Mouse (Mus musculus) myocyte (in vitro differentiated cells): Measurements from ENCODE around the gene Olfr1338. TPM values are rescaled to one million over a fixed set of nuclear protein-coding genes. Genes with fewer than 3 reads are reported as not detected.

Experiments
- H3K27me3 ChIP-seq: one replicate; pipeline ENCODE4 v1.6.1; 2011; ENCODE audit not compliant: control insufficient read depth, insufficient read depth, insufficient read length
- H3K36me3 ChIP-seq: one replicate; pipeline ENCODE4 v1.6.1; 2011; ENCODE audit not compliant: control insufficient read depth, insufficient read depth
- H3K4me2 ChIP-seq: one replicate; pipeline ENCODE4 v1.6.1; 2011; ENCODE audit warnings: low read depth, control low read depth
- H3K4me3 ChIP-seq: one replicate; pipeline ENCODE4 v1.5.1; 2011; ENCODE audit warnings: mild to moderate bottlenecking, control low read depth, moderate library complexity
- H3K79me2 ChIP-seq: one replicate; pipeline ENCODE4 v1.6.1; 2011; ENCODE audit not compliant: control insufficient read depth, insufficient read depth
- H3ac ChIP-seq: one replicate; pipeline ENCODE4 v1.6.1; 2011; ENCODE audit not compliant: control insufficient read depth, insufficient read length
- CEBPB ChIP-seq: IDR thresholded peaks from 2 replicates; pipeline ENCODE4 v1.6.1; 2011; ENCODE audit warnings: mild to moderate bottlenecking, moderate library complexity; ENCODE audit not compliant: poor library complexity, insufficient read depth, severe bottlenecking
- MAX ChIP-seq: IDR thresholded peaks from one replicate; pipeline ENCODE4 v1.6.1; 2011; ENCODE audit warnings: low read depth, mild to moderate bottlenecking, control low read depth
- MYOD1 ChIP-seq, 3 experiments: IDR thresholded peaks; one replicate each; pipeline ENCODE4 v1.6.1; 2011; ENCODE audit warnings: control low read depth in 2 of 3, low read depth in 2 of 3, mild to moderate bottlenecking in 2 of 3, moderate library complexity in 1 of 3; ENCODE audit not compliant: insufficient read length in 2 of 3, control insufficient read depth in 1 of 3
- MYOG ChIP-seq, 3 experiments: IDR thresholded peaks; one replicate each; pipeline ENCODE4 v1.6.1; 2011; ENCODE audit warnings: control low read depth in 2 of 3, low read depth in 2 of 3, mild to moderate bottlenecking in 2 of 3; ENCODE audit not compliant: insufficient read length in 2 of 3, control insufficient read depth in 1 of 3, insufficient read depth in 1 of 3
- POLR2A ChIP-seq: IDR thresholded peaks from one replicate; pipeline ENCODE4 v1.6.1; 2011; ENCODE audit warnings: low read depth, mild to moderate bottlenecking, control low read depth, moderate library complexity; ENCODE audit not compliant: insufficient read length
- POLR2AphosphoS2 ChIP-seq: IDR thresholded peaks from one replicate; pipeline ENCODE4 v1.6.1; 2011; ENCODE audit warnings: low read depth, control low read depth; ENCODE audit not compliant: insufficient read length
- REST ChIP-seq: IDR thresholded peaks from one replicate; pipeline ENCODE4 v1.6.1; 2011; ENCODE audit warnings: mild to moderate bottlenecking, control low read depth, moderate library complexity; ENCODE audit not compliant: insufficient read depth, insufficient read length
- SRF ChIP-seq: IDR thresholded peaks from one replicate; pipeline ENCODE4 v1.6.1; 2011; ENCODE audit warnings: low read depth; ENCODE audit not compliant: control insufficient read depth, insufficient read length
- TCF12 ChIP-seq: IDR thresholded peaks from one replicate; pipeline ENCODE4 v1.6.1; 2011; ENCODE audit warnings: mild to moderate bottlenecking, control low read depth; ENCODE audit not compliant: poor library complexity, insufficient read depth, severe bottlenecking
- TCF3 ChIP-seq: IDR thresholded peaks from one replicate; pipeline ENCODE4 v1.6.1; 2011; ENCODE audit warnings: low read depth, control low read depth; ENCODE audit not compliant: insufficient read length
- polyA plus RNA-seq: library from polyadenylated mRNA; unstranded; fragments of >200 nt; fragmentation: generic; extraction: Trizol; gene quantifications from one replicate; pipeline ENCODE4 v1.2.1, GENCODE M21; 2012; ENCODE audit warnings: missing spikeins

The Olfr1338 gene
- polyA plus RNA-seq, 1 experiment = not detected

DNA sequence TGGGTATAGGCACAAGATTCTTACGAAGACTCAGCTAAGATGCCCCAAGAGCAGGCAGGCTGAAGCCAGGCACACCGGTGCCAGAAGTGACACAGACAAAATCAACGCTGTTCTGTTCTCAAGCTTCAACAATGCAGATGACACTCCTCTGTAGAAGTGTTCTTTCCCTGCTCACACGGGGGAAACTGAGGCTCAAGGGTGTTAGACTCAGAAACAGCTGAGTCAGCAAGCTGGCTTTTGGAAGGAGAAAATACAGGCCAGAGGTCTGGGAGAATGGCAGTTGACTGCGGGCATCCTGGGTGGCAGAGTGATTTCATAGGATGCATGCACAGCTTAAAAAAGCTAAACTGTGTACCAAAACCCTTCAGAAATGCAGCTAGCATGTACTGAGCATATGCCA is 50.5 kb downstream of the Olfr1338 start:
- no peak for TF ChIP-seq MAX
- H3K27me3 ChIP-seq = no peaks in the 10 kb centered on the region
- H3K79me2 ChIP-seq = no peaks in the 10 kb centered on the region
- no peak overlapping the region for H3ac ChIP-seq
- H3K36me3 ChIP-seq = no peaks in the 10 kb centered on the region
- no peak overlapping the region for H3K4me2 ChIP-seq
- no peak overlapping the region for H3K4me3 ChIP-seq

DNA sequence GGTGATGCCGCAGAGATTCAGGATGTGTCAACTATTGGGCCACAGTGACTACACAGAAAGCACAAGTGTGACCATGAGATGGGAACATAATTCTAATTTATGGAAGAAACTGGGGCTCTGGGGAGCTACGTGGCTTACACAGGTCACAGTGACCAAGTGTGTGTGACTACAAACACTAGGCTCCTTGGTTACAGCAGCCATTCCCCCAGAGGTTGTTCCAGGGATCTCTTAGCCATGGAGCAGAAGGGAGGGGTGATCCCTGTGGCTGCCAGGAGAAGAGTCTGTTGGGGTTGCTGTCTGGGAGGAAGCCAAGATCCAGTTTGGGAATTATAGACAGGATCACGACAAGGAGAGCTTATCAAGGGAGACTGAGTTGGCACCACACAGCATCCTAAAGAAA is 55.3 kb downstream of the Olfr1338 start, which contains the start of gene Olfr1341:
Olfr1341 (plus strand) TSS at position 301 of the 400 bp plus-strand sequence.
- Histone ChIP-seq H3K4me2 (no peak within 1 kb of the TSS), H3ac (no peak within 1 kb of the TSS), H3K4me3 (no peak within 1 kb of the TSS), H3K36me3 (no peaks in the 10 kb centered on the region), H3K27me3 (no peaks in the 10 kb centered on the region), H3K79me2 (no peaks in the 10 kb centered on the region)
- TF ChIP-seq TCF12 (no peak), CEBPB (no peak), POLR2A (no peak), REST (no peak), SRF (no peak), MAX (no peak), TCF3 (no peak), MYOG (IDR thresholded peaks at IDR 0.05; ENCODE audit: control insufficient read depth in 1 of 3, insufficient read depth in 1 of 3, insufficient read length in 2 of 3, low read depth in 2 of 3) (no peak), MYOD1 (IDR thresholded peaks at IDR 0.05; ENCODE audit: control insufficient read depth in 1 of 3, insufficient read length in 2 of 3, low read depth in 2 of 3) (no peak), POLR2AphosphoS2 (no peak)

Other genes with a start within 250 kb of the Olfr1338 start
- not detected for gene 2610528J11Rik, start 231.7 kb downstream of the Olfr1338 start, polyA plus RNA-seq
- gene Tmem125, start 214.7 kb downstream of the Olfr1338 start, polyA plus RNA-seq = not detected
- not detected for gene Cfap57, start 138.0 kb downstream of the Olfr1338 start, polyA plus RNA-seq
- 71.7 TPM for gene Ebna1bp2, start 137.9 kb downstream of the Olfr1338 start, polyA plus RNA-seq
- gene Olfr62, start 99.8 kb downstream of the Olfr1338 start, polyA plus RNA-seq = not detected
- gene Olfr1342, start 66.0 kb downstream of the Olfr1338 start, polyA plus RNA-seq = not detected
- gene Olfr1341, start 55.2 kb downstream of the Olfr1338 start, polyA plus RNA-seq = not detected
- not detected for gene Olfr1340, start 38.6 kb downstream of the Olfr1338 start, polyA plus RNA-seq
- not detected for gene Olfr1339, start 26.6 kb downstream of the Olfr1338 start, polyA plus RNA-seq
- gene Olfr1337, start 23.8 kb upstream of the Olfr1338 start, polyA plus RNA-seq = not detected
- gene Olfr1335, start 51.2 kb upstream of the Olfr1338 start, polyA plus RNA-seq = not detected
- gene Olfr1333, start 77.5 kb upstream of the Olfr1338 start, polyA plus RNA-seq = not detected
- not detected for gene Olfr1331, start 105.9 kb upstream of the Olfr1338 start, polyA plus RNA-seq
- not detected for gene Olfr1330, start 129.9 kb upstream of the Olfr1338 start, polyA plus RNA-seq
- gene Olfr1329, start 158.7 kb upstream of the Olfr1338 start, polyA plus RNA-seq = not detected
- gene Olfr1328, start 179.9 kb upstream of the Olfr1338 start, polyA plus RNA-seq = not detected
- gene Lao1, start 202.8 kb upstream of the Olfr1338 start, polyA plus RNA-seq = not detected